ENCODE assay signal across 21 mouse cellular contexts in the genomic region with DNA sequence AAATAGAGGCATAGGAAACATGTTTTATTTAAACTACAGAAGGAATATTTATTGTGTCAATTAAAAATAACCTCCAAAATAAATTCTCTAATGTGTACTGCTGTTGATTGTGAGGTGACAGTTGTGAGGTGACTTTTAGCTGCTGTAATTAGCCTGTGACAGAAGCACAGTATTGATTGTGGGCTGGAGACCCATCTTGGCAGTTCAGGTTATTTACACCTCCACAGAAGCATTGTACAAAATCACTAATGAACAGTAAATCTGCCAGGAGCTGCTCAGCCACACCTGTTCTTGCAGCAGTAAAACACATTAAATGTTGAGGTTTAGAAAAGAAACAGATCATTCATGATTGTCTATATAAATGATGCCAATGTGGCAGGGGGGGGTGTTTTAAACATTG.
"Had no signal": no experiment of that assay in that cellular context is flagged by ENCODE, and none has a peak within 500 bp of the region (broad histone marks: within the 10 kb centered on the region; RNA-seq: fewer than 3 reads in every experiment).

No protein-coding gene starts in this region.

- H3K9me3 ChIP-seq: limb, embryonic 13.5 days; liver, embryonic 13.5 days; midbrain, embryonic 10.5 days; midbrain, embryonic 13.5 days; stomach, embryonic 15.5 days had no signal

- H3K4me2 ChIP-seq: limb, embryonic 13.5 days; liver, embryonic 13.5 days; lung, embryonic 14.5 days; midbrain, embryonic 13.5 days; stomach, embryonic 15.5 days had no signal

- ATAC-seq: intestine, embryonic 16.5 days; lung, postnatal 0 days; midbrain, embryonic 13.5 days; midbrain, embryonic 16.5 days had no signal

- H3K9ac ChIP-seq: limb, embryonic 13.5 days; liver, embryonic 13.5 days; lung, embryonic 14.5 days; midbrain, embryonic 13.5 days; stomach, embryonic 15.5 days had no signal

- H3K4me1 ChIP-seq: limb, embryonic 13.5 days; liver, embryonic 13.5 days; midbrain, embryonic 10.5 days; midbrain, embryonic 13.5 days; stomach, embryonic 15.5 days had no signal

- H3K27me3 ChIP-seq: limb, embryonic 13.5 days; liver, embryonic 13.5 days; midbrain, embryonic 13.5 days; stomach, embryonic 15.5 days had no signal

- DNase-seq: kidney, adult 18-20 months; kidney, adult 9 months; kidney, postnatal 14 days; kidney, postnatal 4 days; layer of hippocampus, postnatal 36 days; liver, embryonic 13.5 days; lung, embryonic 14.5 days; retina, postnatal 1 day; right cerebral cortex, postnatal 25 days; spleen, adult 18-20 months; thymus, postnatal 25 days had no signal

- H3K4me3 ChIP-seq: left cerebral cortex, adult 2 months; limb, embryonic 13.5 days; liver, embryonic 13.5 days; midbrain, embryonic 10.5 days; midbrain, embryonic 13.5 days; myocyte; stomach, embryonic 15.5 days had no signal

- H3K36me3 ChIP-seq: stomach, embryonic 15.5 days had no signal

- H3K27ac ChIP-seq: left cerebral cortex, adult 2 months; limb, embryonic 13.5 days; liver, embryonic 13.5 days; macrophage; midbrain, embryonic 10.5 days; midbrain, embryonic 13.5 days; stomach, embryonic 15.5 days had no signal
